Mouse (Mus musculus): Measurements from ENCODE around the gene Cmtm8. TPM values are rescaled to one million over a fixed set of nuclear protein-coding genes. Genes with fewer than 3 reads are reported as not detected.

Gene Cmtm8
- total RNA-seq, 1 experiment = 1.8 TPM

- H3K4me3 ChIP-seq (ENCODE audit: insufficient read depth in 1 of 2, low read depth in 1 of 2, low read length in 2 of 2, poor library complexity in 1 of 2, severe bottlenecking in 1 of 2) = no peak overlapping the region
- TF ChIP-seq ZC3H11A (IDR thresholded peaks at IDR 0.05; ENCODE audit: borderline replicate concordance, low read depth, low read length) = no peak
- no peak for TF ChIP-seq CHD2 (IDR thresholded peaks at IDR 0.05; ENCODE audit: low read depth, low read length)
- TF ChIP-seq ZNF384 (IDR thresholded peaks at IDR 0.05; ENCODE audit: low read depth, low read length) = no peak
- TF ChIP-seq MAFK (IDR thresholded peaks at IDR 0.05; ENCODE audit: insufficient read depth, low read depth, low read length) = no peak
- no peak for TF ChIP-seq HCFC1 (IDR thresholded peaks at IDR 0.05; ENCODE audit: borderline replicate concordance, insufficient read depth, low read length)
- DNase-seq (ENCODE audit: low read depth, low spot score) = no peak
- H3K27ac ChIP-seq (ENCODE audit: insufficient read depth, low read depth, low read length, poor library complexity, severe bottlenecking) = no peak overlapping the region
- in situ Hi-C loops (cut with MboI; ENCODE audit: low sequenced_read_pairs in 2 of 2, unreplicated experiment in 2 of 2) = no loop called here
- no peaks in the 10 kb centered on the region for H3K36me3 ChIP-seq (ENCODE audit: control insufficient read depth, insufficient read depth, low read length, poor library complexity, severe bottlenecking)
- no peak overlapping the region for H3K9ac ChIP-seq (ENCODE audit: insufficient read depth, low read depth, low read length, poor library complexity, severe bottlenecking)
- H3K4me1 ChIP-seq (ENCODE audit: control insufficient read depth in 2 of 2, insufficient read depth in 2 of 2, low read length in 2 of 2, poor library complexity in 1 of 2) = peaks cover 0 to 6% of the 10 kb centered on the region in 2 experiments; a peak in 1 of 4 replicates
- H3K9me3 ChIP-seq (ENCODE audit: control insufficient read depth, insufficient read depth, low read depth, low read length) = no peaks in the 10 kb centered on the region
Measured at GRCm38 (mm10) chr9:114821548-114822289, 22.2 kb downstream of the Cmtm8 start.

- Histone ChIP-seq H3K4me1 (ENCODE audit: control insufficient read depth in 2 of 2, insufficient read depth in 2 of 2, low read length in 2 of 2, poor library complexity in 1 of 2) (peaks cover 0 to 6% of the 10 kb centered on the region in 2 experiments; a peak in 1 of 4 replicates), H3K9me3 (ENCODE audit: control insufficient read depth, insufficient read depth, low read depth, low read length) (no peaks in the 10 kb centered on the region), H3K4me3 (ENCODE audit: insufficient read depth in 1 of 2, low read depth in 1 of 2, low read length in 2 of 2, poor library complexity in 1 of 2, severe bottlenecking in 1 of 2) (no peak overlapping the region), H3K36me3 (ENCODE audit: control insufficient read depth, insufficient read depth, low read length, poor library complexity, severe bottlenecking) (no peaks in the 10 kb centered on the region), H3K9ac (ENCODE audit: insufficient read depth, low read depth, low read length, poor library complexity, severe bottlenecking) (no peak overlapping the region), H3K27ac (ENCODE audit: insufficient read depth, low read depth, low read length, poor library complexity, severe bottlenecking) (no peak overlapping the region)
- TF ChIP-seq CHD2 (IDR thresholded peaks at IDR 0.05; ENCODE audit: low read depth, low read length) = no peak
- no peak for TF ChIP-seq ZNF384 (IDR thresholded peaks at IDR 0.05; ENCODE audit: low read depth, low read length)
- TF ChIP-seq MAFK (IDR thresholded peaks at IDR 0.05; ENCODE audit: insufficient read depth, low read depth, low read length) = no peak
- TF ChIP-seq ZC3H11A (IDR thresholded peaks at IDR 0.05; ENCODE audit: borderline replicate concordance, low read depth, low read length) = no peak
- TF ChIP-seq HCFC1 (IDR thresholded peaks at IDR 0.05; ENCODE audit: borderline replicate concordance, insufficient read depth, low read length) = no peak
- DNase-seq (ENCODE audit: low read depth, low spot score) = no peak
- in situ Hi-C loops (cut with MboI; ENCODE audit: low sequenced_read_pairs in 2 of 2, unreplicated experiment in 2 of 2) = no loop called here
Measured at GRCm38 (mm10) chr9:114818918-114819317, 25.0 kb downstream of the Cmtm8 start.

GRCm38 (mm10) chr9:114817012-114817411 is 26.9 kb downstream of the Cmtm8 start:
- Histone ChIP-seq H3K27ac (ENCODE audit: insufficient read depth, low read depth, low read length, poor library complexity, severe bottlenecking) (no peak overlapping the region), H3K9ac (ENCODE audit: insufficient read depth, low read depth, low read length, poor library complexity, severe bottlenecking) (no peak overlapping the region), H3K4me1 (ENCODE audit: control insufficient read depth in 2 of 2, insufficient read depth in 2 of 2, low read length in 2 of 2, poor library complexity in 1 of 2) (no peaks in the 10 kb centered on the region), H3K9me3 (ENCODE audit: control insufficient read depth, insufficient read depth, low read depth, low read length) (no peaks in the 10 kb centered on the region), H3K4me3 (ENCODE audit: insufficient read depth in 1 of 2, low read depth in 1 of 2, low read length in 2 of 2, poor library complexity in 1 of 2, severe bottlenecking in 1 of 2) (no peak overlapping the region), H3K36me3 (ENCODE audit: control insufficient read depth, insufficient read depth, low read length, poor library complexity, severe bottlenecking) (no peaks in the 10 kb centered on the region)
- TF ChIP-seq ZNF384 (IDR thresholded peaks at IDR 0.05; ENCODE audit: low read depth, low read length) (no peak), MAFK (IDR thresholded peaks at IDR 0.05; ENCODE audit: insufficient read depth, low read depth, low read length) (no peak), ZC3H11A (IDR thresholded peaks at IDR 0.05; ENCODE audit: borderline replicate concordance, low read depth, low read length) (no peak), CHD2 (IDR thresholded peaks at IDR 0.05; ENCODE audit: low read depth, low read length) (no peak)
- no peak for DNase-seq (ENCODE audit: low read depth, low spot score)
- in situ Hi-C loops (cut with MboI; ENCODE audit: low sequenced_read_pairs in 2 of 2, unreplicated experiment in 2 of 2) = no loop called here

- in situ Hi-C loops (cut with MboI; ENCODE audit: low sequenced_read_pairs in 2 of 2, unreplicated experiment in 2 of 2) = no loop called here
Measured at GRCm38 (mm10) chr9:114816121-114816520, 27.8 kb downstream of the Cmtm8 start.

More at GRCm38 (mm10) chr9:114816121-114816520, 27.8 kb downstream of the Cmtm8 start:
- H3K27ac ChIP-seq (ENCODE audit: insufficient read depth, low read depth, low read length, poor library complexity, severe bottlenecking) = no peak overlapping the region
- TF ChIP-seq MAFK (IDR thresholded peaks at IDR 0.05; ENCODE audit: insufficient read depth, low read depth, low read length) (no peak), CHD2 (IDR thresholded peaks at IDR 0.05; ENCODE audit: low read depth, low read length) (no peak), HCFC1 (IDR thresholded peaks at IDR 0.05; ENCODE audit: borderline replicate concordance, insufficient read depth, low read length) (no peak), ZC3H11A (IDR thresholded peaks at IDR 0.05; ENCODE audit: borderline replicate concordance, low read depth, low read length) (no peak), ZNF384 (IDR thresholded peaks at IDR 0.05; ENCODE audit: low read depth, low read length) (no peak)
- H3K9me3 ChIP-seq (ENCODE audit: control insufficient read depth, insufficient read depth, low read depth, low read length) = no peaks in the 10 kb centered on the region
- no peak for DNase-seq (ENCODE audit: low read depth, low spot score)
- no peaks in the 10 kb centered on the region for H3K36me3 ChIP-seq (ENCODE audit: control insufficient read depth, insufficient read depth, low read length, poor library complexity, severe bottlenecking)
- no peak overlapping the region for H3K9ac ChIP-seq (ENCODE audit: insufficient read depth, low read depth, low read length, poor library complexity, severe bottlenecking)
- no peak overlapping the region for H3K4me3 ChIP-seq (ENCODE audit: insufficient read depth in 1 of 2, low read depth in 1 of 2, low read length in 2 of 2, poor library complexity in 1 of 2, severe bottlenecking in 1 of 2)
- H3K4me1 ChIP-seq (ENCODE audit: control insufficient read depth in 2 of 2, insufficient read depth in 2 of 2, low read length in 2 of 2, poor library complexity in 1 of 2) = no peaks in the 10 kb centered on the region

Data from ES-E14 (cell line).